Mouse (Mus musculus) WW6 (cell line): Measurements from ENCODE around the gene Taar8b.
A peak's percentile ranks its signal among the peaks of the same experiment; 100 is the strongest.
"Not testable (repeated sequence)": the region's sequence is repeated elsewhere in the genome, so short reads cannot be mapped to it uniquely, and the experiment has no call there.

Experiments
- DNase-seq: peaks from one replicate; pipeline ENCODE4 v3.0.0-alpha.2; 2013; ENCODE audit warnings: low read depth, low spot score

Taar8b gene

GRCm38 (mm10) chr10:24092194-24092593, at the start of gene Taar8b:
Gene Taar8b (minus strand): TSS chr10:24092294.
- DNase-seq, result no peak

GRCm38 (mm10) chr10:24138623-24139261, 46.6 kb upstream of the Taar8b start:
- DNase-seq, result no peak

- no peak for DNase-seq
Observed at GRCm38 (mm10) chr10:24134071-24134645, 42.1 kb upstream of the Taar8b start.

- no peak for DNase-seq
Observed at GRCm38 (mm10) chr10:24133132-24133531, 41.0 kb upstream of the Taar8b start.

- no peak for DNase-seq
Observed at GRCm38 (mm10) chr10:24132273-24132672, 40.2 kb upstream of the Taar8b start.

- DNase-seq, result no peak
Observed at GRCm38 (mm10) chr10:24131451-24132262, 39.6 kb upstream of the Taar8b start.

- no peak for DNase-seq
Observed at GRCm38 (mm10) chr10:24111116-24111778, 19.2 kb upstream of the Taar8b start.

GRCm38 (mm10) chr10:24109434-24109833, 17.3 kb upstream of the Taar8b start, which contains the start of gene Taar9:
Gene Taar9 (minus strand): TSS chr10:24109534.
- DNase-seq, result not testable (repeated sequence)

GRCm38 (mm10) chr10:24108236-24108635, 16.1 kb upstream of the Taar8b start:
- DNase-seq, result no peak

- DNase-seq, result no peak
Observed at GRCm38 (mm10) chr10:24107747-24108146, 15.7 kb upstream of the Taar8b start.

- DNase-seq, result not testable (repeated sequence)
Observed at GRCm38 (mm10) chr10:24103299-24103698, 11.2 kb upstream of the Taar8b start.

GRCm38 (mm10) chr10:24101812-24102211, 9.7 kb upstream of the Taar8b start, which contains the start of gene Taar8c:
Gene Taar8c (minus strand): TSS chr10:24101912.
- DNase-seq, result not testable (repeated sequence)

GRCm38 (mm10) chr10:24097010-24097409, 4.9 kb upstream of the Taar8b start:
- not testable (repeated sequence) for DNase-seq

GRCm38 (mm10) chr10:24087168-24087567, 4.9 kb downstream of the Taar8b start:
- no peak for DNase-seq

GRCm38 (mm10) chr10:24086555-24086954, 5.5 kb downstream of the Taar8b start:
- no peak for DNase-seq

- no peak for DNase-seq
Observed at GRCm38 (mm10) chr10:24085936-24086335, 6.2 kb downstream of the Taar8b start.

- peak; percentile 14 for DNase-seq
Observed at GRCm38 (mm10) chr10:24080166-24080565, 11.9 kb downstream of the Taar8b start.

- not testable (repeated sequence) for DNase-seq
Observed at GRCm38 (mm10) chr10:24076200-24076599, 15.9 kb downstream of the Taar8b start, which contains the start of gene Taar8a. Gene Taar8a (plus strand): TSS chr10:24076500.

GRCm38 (mm10) chr10:24074751-24075150, 17.3 kb downstream of the Taar8b start:
- not testable (repeated sequence) for DNase-seq

- no peak for DNase-seq
Observed at GRCm38 (mm10) chr10:24058986-24059385, 33.1 kb downstream of the Taar8b start.

GRCm38 (mm10) chr10:24052039-24052438, 40.1 kb downstream of the Taar8b start:
- DNase-seq, result no peak

GRCm38 (mm10) chr10:24049210-24049609, 42.9 kb downstream of the Taar8b start, which contains the start of gene Taar7f:
Gene Taar7f (plus strand): TSS chr10:24049510.
- no peak for DNase-seq
